Mouse (Mus musculus): ENCODE results near the gene Hyal2.

GRCm38 (mm10) chr9:107547957-107548356, 19.8 kb upstream of the Hyal2 start:
- TF ChIP-seq GATA1 (IDR thresholded peaks at IDR 0.05; ENCODE audit: low read length): no peak
- TF ChIP-seq TAL1 (IDR thresholded peaks at IDR 0.05; ENCODE audit: low read length): no peak
